Mouse (Mus musculus): Measurements from ENCODE around the gene Mvp. TPM values are rescaled to one million over a fixed set of nuclear protein-coding genes. Genes with fewer than 3 reads are reported as not detected.

The Mvp gene
- total RNA-seq, 4 experiments from 2014 or later: 26.7 to 48.3 (median 34.8) TPM

DNA sequence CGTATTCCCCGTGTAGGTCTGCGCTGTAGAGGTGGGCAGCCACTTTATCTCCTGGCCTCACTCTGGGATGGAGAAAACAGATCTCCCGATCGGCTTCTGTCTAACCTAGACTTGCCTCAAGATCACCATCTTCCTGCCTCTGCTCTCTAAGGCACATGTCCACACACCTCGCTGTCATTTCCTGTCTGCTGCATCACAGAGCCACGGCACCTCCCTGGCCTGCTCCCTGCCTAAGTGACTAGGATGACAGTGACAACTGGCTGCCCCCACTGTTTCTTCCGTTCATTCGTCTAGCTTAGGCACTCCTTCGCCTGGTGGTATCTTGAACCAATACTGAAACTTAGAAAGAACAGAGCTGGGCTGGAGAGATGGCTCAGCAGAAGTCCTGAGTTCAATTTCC is 14.9 kb downstream of the Mvp start:
- no peak for DNase-seq (ENCODE audit: low spot score in 2 of 2)

DNA sequence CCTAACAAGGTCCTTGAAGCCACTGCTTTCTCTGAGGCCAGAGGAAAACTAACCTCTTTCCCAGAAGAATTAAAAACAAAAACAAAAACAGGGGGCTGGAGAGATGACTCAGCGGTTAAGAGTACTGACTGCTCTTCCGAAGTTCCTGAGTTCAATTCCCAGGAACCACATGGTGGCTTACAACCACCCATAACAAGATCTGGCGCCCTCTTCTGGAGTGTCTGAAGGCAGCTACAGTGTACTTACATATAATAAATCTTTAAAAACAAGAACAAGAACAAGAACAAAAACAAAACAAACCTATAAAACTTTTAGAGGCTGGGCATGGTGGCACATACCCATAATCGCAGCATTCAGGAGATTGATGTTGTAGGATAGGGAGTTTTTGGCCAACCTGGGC is 18.0 kb downstream of the Mvp start:
- no peak for DNase-seq (ENCODE audit: low spot score in 2 of 2)

DNA sequence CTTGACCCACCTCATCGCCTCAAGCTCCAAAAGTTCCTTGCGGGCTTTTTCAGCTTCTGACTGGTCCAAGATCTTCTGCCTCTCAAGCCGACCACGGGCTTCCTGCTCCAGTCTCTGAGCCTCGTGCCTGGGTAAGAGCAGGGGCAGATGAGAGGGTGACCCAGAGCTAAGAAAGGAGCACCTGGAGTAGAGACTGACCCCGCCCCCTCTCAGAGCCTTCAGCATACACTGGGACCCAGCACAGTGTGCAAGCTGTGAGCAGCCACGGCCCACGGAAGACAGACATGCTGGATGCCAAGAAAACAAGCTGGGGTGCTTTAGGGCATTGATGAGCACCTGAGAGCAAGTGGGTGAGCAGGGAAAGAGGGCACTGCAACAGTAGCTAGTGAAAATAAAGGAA is 25.6 kb downstream of the Mvp start:
- DNase-seq (ENCODE audit: low spot score in 2 of 2): no peak

DNA sequence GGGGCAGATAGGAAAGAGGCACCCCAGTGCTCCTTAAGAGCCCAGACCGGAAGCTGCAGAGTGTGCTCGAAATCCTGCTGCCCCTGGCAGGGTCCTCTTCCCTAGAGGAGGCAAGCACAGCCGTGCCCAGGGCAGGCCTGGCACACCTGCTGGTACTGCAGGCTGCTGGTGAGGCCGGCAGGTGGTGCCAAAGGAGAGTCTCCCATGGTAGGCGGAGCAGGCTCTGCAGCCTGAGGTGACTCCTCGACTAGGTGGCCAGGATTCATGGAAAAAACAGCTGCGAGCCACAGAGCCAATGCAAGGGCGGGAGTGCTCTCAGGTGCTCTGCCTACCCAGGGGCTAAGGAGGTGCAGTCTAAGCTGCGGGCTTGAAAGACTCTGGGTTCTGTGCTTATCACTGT is 28.1 kb downstream of the Mvp start:
- peak; percentile 54 to 69 for DNase-seq (ENCODE audit: low spot score in 2 of 2)

DNA sequence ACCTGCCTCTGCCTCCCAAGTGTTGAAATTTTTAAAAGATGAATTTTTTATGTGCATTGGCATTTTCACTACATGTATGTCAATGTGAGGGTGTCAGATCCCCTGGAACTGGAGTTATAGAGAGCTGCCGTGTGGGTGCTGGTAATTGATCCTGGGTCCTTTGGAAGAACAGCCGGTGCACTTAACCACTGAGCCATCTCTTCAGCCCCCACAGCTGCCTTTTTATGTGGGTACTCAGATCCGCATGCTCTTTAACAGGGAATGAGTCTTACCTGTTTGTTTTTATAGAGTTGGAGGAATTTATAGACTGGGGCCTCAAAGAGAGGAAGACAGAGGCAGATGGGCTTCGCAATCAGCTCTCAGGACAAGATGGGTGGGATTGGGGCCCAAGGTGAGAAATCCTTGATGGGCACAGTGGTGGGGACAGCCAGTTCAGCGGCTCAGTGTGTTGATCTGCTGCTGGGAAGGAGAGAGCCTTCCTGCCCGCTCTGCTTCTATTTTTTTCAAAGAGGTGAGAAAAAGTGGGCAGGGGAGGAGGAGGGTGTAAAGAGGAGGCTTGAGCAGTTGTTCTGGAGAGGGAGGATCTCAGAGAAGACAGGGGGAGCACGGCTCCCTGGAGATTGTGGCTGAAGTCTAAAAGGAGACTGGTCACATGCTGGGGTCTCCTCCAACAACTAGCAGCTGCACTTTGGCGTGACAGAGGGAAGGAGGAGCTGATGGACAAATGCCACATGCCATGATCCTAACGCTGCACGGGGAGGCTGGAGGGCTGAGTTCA is 29.6 kb downstream of the Mvp start:
- no peak for DNase-seq (ENCODE audit: low spot score in 2 of 2)

GRCm38 (mm10) chr7:126983113-126983512 is 31.3 kb downstream of the Mvp start:
- no peak for DNase-seq (ENCODE audit: low spot score in 2 of 2)

GRCm38 (mm10) chr7:126982054-126982453 is 32.4 kb downstream of the Mvp start:
- DNase-seq (ENCODE audit: low spot score in 2 of 2): no peak

- peak in 1 of 2 experiments; percentile 29 for DNase-seq (ENCODE audit: low spot score in 2 of 2)
Observed at GRCm38 (mm10) chr7:126981601-126982000, 32.8 kb downstream of the Mvp start.

DNA sequence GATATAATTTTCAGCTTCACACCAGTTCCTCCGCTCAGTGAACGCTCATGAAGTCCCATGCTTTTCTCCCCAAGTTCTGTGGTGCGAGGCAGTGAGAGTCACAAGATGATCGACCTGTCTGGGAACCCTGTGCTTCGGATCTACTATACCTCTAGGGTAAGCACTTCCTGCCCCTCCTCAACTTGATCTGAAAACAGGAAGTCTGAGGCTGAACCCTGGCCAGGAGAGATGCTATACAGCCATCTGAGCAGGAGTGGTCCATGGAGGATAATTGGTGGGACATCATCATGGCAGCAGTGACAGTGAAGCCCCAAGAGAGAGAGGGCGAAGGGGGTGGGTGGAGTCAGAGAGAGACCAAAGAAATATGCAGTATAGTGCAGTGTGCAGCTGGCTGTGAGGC is 35.6 kb downstream of the Mvp start:
- DNase-seq (ENCODE audit: low spot score in 2 of 2): no peak

DNA sequence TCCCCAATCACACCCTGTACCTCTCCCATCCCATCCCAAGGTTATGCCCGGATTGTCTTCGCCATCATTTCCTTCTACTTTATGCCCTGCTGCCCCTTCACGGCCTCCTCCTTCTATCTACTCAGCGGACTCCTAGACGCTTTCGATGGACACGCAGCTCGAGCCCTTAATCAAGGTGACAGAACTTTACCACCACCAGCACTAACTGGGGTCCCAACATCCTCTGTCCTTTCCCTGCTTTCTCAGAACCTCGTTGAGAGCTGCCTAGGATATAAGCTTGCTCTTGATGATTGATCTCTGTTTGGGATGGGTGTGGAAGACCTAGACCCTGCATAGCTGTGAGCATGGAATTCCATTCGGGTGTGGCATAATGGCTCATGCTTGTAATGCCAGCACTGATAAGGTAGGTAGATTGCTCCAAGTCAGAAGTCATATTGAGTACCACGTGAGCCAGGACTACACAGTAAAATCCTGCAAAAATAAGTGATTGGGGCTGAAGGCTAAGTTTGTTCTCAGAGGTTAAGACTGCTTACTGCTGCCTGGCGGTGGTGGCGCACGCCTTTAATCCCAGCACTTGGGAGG is 37.5 kb downstream of the Mvp start:
- DNase-seq (ENCODE audit: low spot score in 2 of 2): no peak

DNA sequence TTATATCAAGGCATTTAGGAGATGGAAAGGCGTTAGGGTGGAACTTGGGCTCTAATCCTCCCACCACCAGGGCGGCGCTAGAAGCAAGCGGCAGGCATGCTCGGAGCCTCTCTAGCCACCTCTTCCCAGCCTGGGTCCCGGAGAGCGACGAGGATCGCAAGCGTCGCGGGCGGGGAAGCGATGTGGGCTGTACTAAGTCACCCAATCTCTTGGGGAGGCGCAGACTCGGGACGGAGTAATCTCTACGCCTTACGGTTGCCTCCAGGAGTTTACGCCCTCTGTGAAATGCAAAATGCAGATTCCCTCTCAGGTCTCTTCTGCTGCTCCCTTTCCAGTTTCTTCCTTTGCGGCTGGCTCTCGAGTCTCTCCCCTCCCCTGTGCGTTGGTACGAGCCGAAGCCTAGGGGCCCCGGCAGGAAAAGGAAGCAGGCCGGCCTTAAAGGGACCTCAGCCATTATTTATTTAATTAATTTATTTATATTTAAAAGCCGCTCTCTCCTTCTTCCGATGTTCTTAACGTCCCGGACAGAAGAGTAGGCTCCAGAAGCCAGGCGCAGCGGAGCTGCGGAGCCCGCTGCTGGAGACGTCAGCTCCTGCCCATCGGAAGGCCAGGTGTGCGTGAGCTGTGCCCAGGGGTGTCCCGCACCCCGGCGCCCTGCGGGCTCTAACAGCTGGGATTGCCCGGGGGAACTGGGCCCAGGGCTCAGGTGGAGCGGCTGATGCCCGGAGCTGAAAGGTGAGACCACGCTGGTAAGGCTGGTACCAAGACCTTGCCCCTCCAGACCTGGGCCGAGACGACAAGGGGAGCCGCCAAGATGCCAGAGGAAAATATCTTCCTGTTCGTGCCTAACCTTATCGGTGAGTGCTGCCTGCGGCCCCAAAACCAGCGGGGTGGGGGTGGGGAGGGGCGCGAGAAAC is 38.2 kb downstream of the Mvp start, which contains the start of gene Cdiptos:
Cdiptos (minus strand) TSS at position 149 of the 917 bp plus-strand sequence.
- DNase-seq (ENCODE audit: low spot score in 2 of 2): peak; percentile 91 to 92

GRCm38 (mm10) chr7:126975893-126975949 is 38.7 kb downstream of the Mvp start, which contains the start of gene Cdipt:
Gene Cdipt (plus strand): TSS chr7:126975914.
- no peak for DNase-seq (ENCODE audit: low spot score in 2 of 2)

DNA sequence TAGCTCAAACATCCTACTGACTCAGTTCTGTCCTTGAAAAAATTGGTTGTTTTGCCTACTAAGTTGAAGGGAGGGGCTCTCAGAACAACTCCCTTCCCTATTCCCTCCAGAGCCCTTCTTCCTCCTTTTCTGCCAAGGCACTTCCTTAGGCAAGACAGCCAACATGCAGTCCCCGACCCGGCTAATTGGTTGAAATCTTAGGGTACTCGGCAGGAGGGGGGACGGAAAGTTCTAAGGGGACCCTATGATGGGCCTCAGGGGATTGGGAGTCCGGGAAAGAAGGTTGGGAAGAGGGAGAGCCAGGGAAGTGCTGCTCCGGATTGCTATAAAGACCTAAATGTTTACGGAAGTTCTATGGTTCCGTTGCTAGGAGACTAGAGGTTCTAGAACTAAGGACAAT is 38.9 kb downstream of the Mvp start:
- DNase-seq (ENCODE audit: low spot score in 2 of 2): no peak

DNA sequence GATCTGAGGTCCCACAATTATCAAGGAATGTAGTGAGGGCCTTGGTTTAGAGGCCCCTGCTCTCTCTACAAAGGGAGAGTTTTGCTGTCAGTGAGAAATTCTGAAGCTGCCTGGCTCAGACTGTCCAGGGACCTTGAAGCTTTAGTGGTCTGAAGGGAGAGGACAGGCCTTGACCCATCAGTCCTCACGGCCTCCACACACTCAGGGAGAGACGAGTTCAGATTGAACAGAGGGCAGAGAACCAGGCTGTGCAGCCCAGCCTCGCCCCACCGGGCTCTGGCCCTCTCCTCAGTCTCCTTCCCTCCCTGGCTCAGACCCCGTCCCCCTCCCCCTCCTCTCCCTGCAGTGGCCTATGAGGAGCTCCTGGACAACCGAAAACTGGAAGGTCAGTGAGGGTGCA is 47.1 kb downstream of the Mvp start:
- no peak for DNase-seq (ENCODE audit: low spot score in 2 of 2)

- no peak for DNase-seq (ENCODE audit: low spot score in 2 of 2)
Observed at GRCm38 (mm10) chr7:126965568-126965967, 48.9 kb downstream of the Mvp start.

- no peak for DNase-seq (ENCODE audit: low spot score in 2 of 2)
Observed at GRCm38 (mm10) chr7:126963548-126964286, 50.7 kb downstream of the Mvp start.

DNA sequence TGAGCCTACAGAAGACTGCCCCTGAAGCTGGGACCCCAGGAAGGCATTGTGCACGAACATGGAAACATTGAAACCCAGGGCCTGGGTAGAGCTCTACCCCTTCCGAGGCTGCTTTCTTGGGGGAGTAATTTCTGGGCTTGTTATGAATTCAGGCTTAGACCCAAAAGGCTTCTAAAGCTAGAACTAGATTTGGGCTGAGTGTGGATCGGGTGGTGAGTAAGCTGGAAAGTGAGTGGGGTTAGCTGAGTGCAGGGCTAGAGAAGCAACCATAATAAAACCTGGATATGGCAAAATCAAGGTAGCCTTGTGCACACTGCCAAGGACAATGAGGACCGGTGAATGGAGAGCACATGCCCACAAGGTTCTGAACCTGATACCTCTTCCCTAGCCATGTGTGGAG is 52.5 kb downstream of the Mvp start:
- no peak for DNase-seq (ENCODE audit: low spot score in 2 of 2)

DNA sequence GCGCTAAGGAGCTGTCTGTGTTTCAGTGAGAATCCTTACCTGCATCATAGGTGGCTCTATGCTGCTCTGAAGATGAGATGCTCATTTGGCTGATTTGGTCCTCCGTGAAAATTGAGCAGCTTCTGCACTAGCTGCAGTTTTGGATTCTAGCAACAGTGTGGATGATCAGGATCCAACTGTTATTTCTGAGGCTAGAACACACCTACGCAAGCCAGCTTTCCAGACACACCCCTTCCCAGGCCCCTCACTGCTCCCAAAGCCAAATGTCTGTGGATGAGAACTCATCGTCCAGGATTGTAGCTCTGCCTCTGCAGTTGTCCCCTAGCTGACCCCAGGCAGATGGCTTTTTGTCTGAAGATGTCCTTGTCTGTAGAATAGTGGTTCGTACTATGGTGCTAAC is 53.3 kb downstream of the Mvp start:
- no peak for DNase-seq (ENCODE audit: low spot score in 2 of 2)

GRCm38 (mm10) chr7:126959780-126960179 is 54.6 kb downstream of the Mvp start:
- DNase-seq (ENCODE audit: low spot score in 2 of 2): no peak

DNA sequence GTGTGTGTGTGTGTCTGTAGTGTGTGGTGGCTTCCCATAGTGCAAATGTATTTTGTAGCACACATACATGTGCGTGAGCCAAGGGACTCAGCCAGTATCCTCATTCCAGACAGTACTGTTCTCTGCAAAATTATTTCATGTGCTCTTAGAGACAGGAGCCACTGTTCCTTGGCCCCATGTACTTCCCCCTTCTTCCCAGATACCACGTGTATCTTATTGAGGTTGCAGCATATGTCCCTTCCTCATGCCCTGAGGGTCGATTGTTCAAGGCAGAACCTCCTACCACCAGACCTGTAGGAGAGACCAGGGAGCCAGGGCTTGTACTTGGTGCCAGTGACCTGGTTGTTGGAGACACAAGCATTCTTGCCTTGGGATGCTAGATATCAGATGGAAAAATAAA is 59.3 kb downstream of the Mvp start:
- DNase-seq (ENCODE audit: low spot score in 2 of 2): no peak

DNA sequence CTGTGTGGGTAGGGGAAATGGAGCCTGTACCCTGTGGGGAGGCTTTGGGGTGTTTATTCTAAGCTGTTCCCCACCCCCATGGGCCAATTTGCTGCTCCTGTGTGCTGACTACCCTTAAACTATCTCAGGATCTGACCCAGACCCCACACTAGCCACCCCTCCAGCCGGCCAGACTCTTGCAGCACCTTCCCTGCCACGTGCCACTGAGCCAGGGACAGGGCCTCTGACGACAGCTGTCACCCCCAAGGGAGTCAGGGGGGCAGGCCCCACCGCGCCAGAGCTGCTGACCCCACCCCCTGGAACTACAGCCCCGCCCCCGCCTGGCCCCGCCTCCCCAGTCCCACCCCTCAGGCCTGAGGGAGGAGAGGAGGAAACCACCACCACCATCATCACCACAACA is 61.8 kb downstream of the Mvp start:
- no peak for DNase-seq (ENCODE audit: low spot score in 2 of 2)

DNA sequence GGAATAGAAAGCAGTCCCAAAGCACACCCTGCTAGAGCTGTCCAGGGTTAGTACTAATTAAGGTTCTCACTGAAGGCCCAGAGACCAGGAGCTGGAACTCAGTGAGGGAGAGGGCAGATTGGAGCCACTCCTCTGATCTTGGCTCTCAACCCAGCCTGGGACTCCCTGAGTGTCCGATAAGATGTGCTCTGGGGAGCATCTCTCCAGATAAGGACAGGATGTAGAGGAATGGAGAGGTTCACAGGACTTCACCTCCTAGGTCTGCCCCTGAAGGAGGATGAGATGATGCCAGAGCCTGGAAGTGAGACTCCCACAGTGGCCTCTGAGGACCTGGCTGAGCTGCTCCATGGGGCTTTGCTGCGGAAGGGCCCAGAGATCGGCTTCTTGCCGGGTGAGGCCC is 62.7 kb downstream of the Mvp start:
- DNase-seq (ENCODE audit: low spot score in 2 of 2): no peak
